Mouse (Mus musculus) liver, embryonic 11.5 days (tissue): ENCODE data around the gene Ets1. TPM values are rescaled to one million over a fixed set of nuclear protein-coding genes. Genes with fewer than 3 reads are reported as not detected.

ENCODE experiments used
- ATAC-seq: fragments of 200-750 bp; cut with Nextera tagmentation; replicated peaks from 2 replicates; pipeline ENCODE4 v1.8.0; 2017; ENCODE audit warnings: moderate number of reproducible peaks, mild to moderate bottlenecking, moderate TSS enrichment, moderate library complexity; ENCODE audit not compliant: low FRiP score
- DNase-seq: peaks from one replicate; pipeline ENCODE4 v3.0.0-alpha.2; 2017; ENCODE audit warnings: low spot score
- H3K27ac ChIP-seq: fragments of 300-500 bp; sonication (generic); 2 replicates; pipeline ENCODE4 v1.5.1; 2014; ENCODE audit warnings: mild to moderate bottlenecking, low read depth, low read length, control low read depth
- H3K27me3 ChIP-seq: fragments of 300-500 bp; sonication (generic); replicated peaks from 2 replicates; pipeline ENCODE4 v1.6.1; 2014; ENCODE audit warnings: low read length, mixed read lengths; ENCODE audit not compliant: control insufficient read depth, insufficient read depth
- H3K36me3 ChIP-seq: fragments of 300-500 bp; sonication (generic); 2 replicates; pipeline ENCODE4 v1.6.1; 2014; ENCODE audit warnings: mild to moderate bottlenecking, low read length, moderate library complexity, mixed read lengths; ENCODE audit not compliant: control insufficient read depth, insufficient read depth
- H3K4me1 ChIP-seq: fragments of 300-500 bp; sonication (generic); replicated peaks from 2 replicates; pipeline ENCODE4 v1.6.1; 2014; ENCODE audit warnings: low read length, mixed read lengths; ENCODE audit not compliant: control insufficient read depth, insufficient read depth
- H3K4me2 ChIP-seq: fragments of 300-500 bp; sonication (generic); 2 replicates; pipeline ENCODE4 v1.6.1; 2014; ENCODE audit warnings: mild to moderate bottlenecking, control low read depth, moderate library complexity
- H3K4me3 ChIP-seq: fragments of 300-500 bp; sonication (generic); 2 replicates; pipeline ENCODE4 v1.5.1; 2014; ENCODE audit warnings: low read depth, low read length, control low read depth
- H3K9ac ChIP-seq: fragments of 300-500 bp; sonication (generic); 2 replicates; pipeline ENCODE4 v1.6.1; 2014; ENCODE audit warnings: low read depth, low read length, control low read depth
- H3K9me3 ChIP-seq: fragments of 300-500 bp; sonication (generic); 2 replicates; pipeline ENCODE4 v1.6.1; 2016; ENCODE audit warnings: low read length, inconsistent platforms, mixed read lengths; ENCODE audit not compliant: control insufficient read depth
- WGBS: fragments of 180-500 bp; shearing (Covaris S2); extraction: QIAGEN DNeasy Blood & Tissue Kit; methylation state at CpG from one replicate; pipeline ENCODE4 v1.1.7; 2014; 5-methylcytosine and 5-hydroxymethylcytosine counted together
- polyA plus RNA-seq: library from polyadenylated mRNA; unstranded; fragments of >200 nt; fragmentation: Nextera tagmentation; extraction: Ambion mirVana; gene quantifications from 2 replicates; pipeline ENCODE4 v1.2.1, GENCODE M21; 2014

The Ets1 gene
- polyA plus RNA-seq, 1 experiment from 2014 or later: 31.4 TPM

GRCm38 (mm10) chr9:32620446-32620845, 15.6 kb upstream of the Ets1 start:
- Histone ChIP-seq H3K4me3 (no peak overlapping the region), H3K9me3 (no peaks in the 10 kb centered on the region), H3K36me3 (no peaks in the 10 kb centered on the region), H3K27me3 (no peaks in the 10 kb centered on the region), H3K9ac (no peak overlapping the region), H3K4me1 (no peaks in the 10 kb centered on the region), H3K4me2 (no peak overlapping the region), H3K27ac (no peak overlapping the region)
- WGBS: 91% methylated on average over 3 of the region's 3 CpGs
- no peak for DNase-seq
- no peak for ATAC-seq

GRCm38 (mm10) chr9:32629385-32629981, 6.5 kb upstream of the Ets1 start:
- Histone ChIP-seq H3K9ac (no peak overlapping the region), H3K36me3 (no peaks in the 10 kb centered on the region), H3K9me3 (no peaks in the 10 kb centered on the region), H3K4me3 (no peak overlapping the region), H3K4me2 (no peak overlapping the region), H3K4me1 (no peaks in the 10 kb centered on the region), H3K27me3 (no peaks in the 10 kb centered on the region), H3K27ac (no peak overlapping the region)
- 69% methylated on average over 1 of the region's 1 CpGs for WGBS
- ATAC-seq: no peak
- DNase-seq: no peak

- no peak overlapping the region for H3K9ac ChIP-seq
- no peaks in the 10 kb centered on the region for H3K36me3 ChIP-seq
Observed at GRCm38 (mm10) chr9:32631341-32631740, 4.7 kb upstream of the Ets1 start.

GRCm38 (mm10) chr9:32632237-32632636, 3.8 kb upstream of the Ets1 start:
- H3K4me3 ChIP-seq: no peak overlapping the region
- ATAC-seq (no peak), DNase-seq (no peak)
- no peaks in the 10 kb centered on the region for H3K9me3 ChIP-seq
- H3K9ac ChIP-seq: no peak overlapping the region
- WGBS: 70% methylated on average over 7 of the region's 7 CpGs
- H3K36me3 ChIP-seq: no peaks in the 10 kb centered on the region
- H3K4me1 ChIP-seq: no peaks in the 10 kb centered on the region
- H3K27ac ChIP-seq: no peak overlapping the region
- no peak overlapping the region for H3K4me2 ChIP-seq
- H3K27me3 ChIP-seq: no peaks in the 10 kb centered on the region; the same call in 1 of the 2 replicates

More at GRCm38 (mm10) chr9:32631341-32631740, 4.7 kb upstream of the Ets1 start:
- Histone ChIP-seq H3K27me3 (no peaks in the 10 kb centered on the region; the same call in 1 of the 2 replicates), H3K27ac (no peak overlapping the region), H3K4me1 (no peaks in the 10 kb centered on the region), H3K4me2 (no peak overlapping the region), H3K4me3 (no peak overlapping the region), H3K9me3 (no peaks in the 10 kb centered on the region)
- DNase-seq (no peak), ATAC-seq (no peak)

GRCm38 (mm10) chr9:32644981-32645380, 9.0 kb downstream of the Ets1 start:
- WGBS: 63% methylated on average over 3 of the region's 3 CpGs
- no peak for ATAC-seq
- no peaks in the 10 kb centered on the region; the same call in 1 of the 2 replicates for H3K27me3 ChIP-seq
- DNase-seq: no peak
- H3K4me2 ChIP-seq: no peak overlapping the region
- H3K9ac ChIP-seq: no peak overlapping the region
- no peaks in the 10 kb centered on the region for H3K9me3 ChIP-seq
- H3K36me3 ChIP-seq: no peaks in the 10 kb centered on the region
- H3K4me1 ChIP-seq: peaks cover 2% of the 10 kb centered on the region; the same call in 1 of the 2 replicates
- H3K4me3 ChIP-seq: no peak overlapping the region
- no peak overlapping the region for H3K27ac ChIP-seq

- Histone ChIP-seq H3K27ac (no peak overlapping the region), H3K27me3 (no peaks in the 10 kb centered on the region; the same call in 1 of the 2 replicates), H3K9me3 (no peaks in the 10 kb centered on the region), H3K9ac (no peak overlapping the region), H3K4me3 (no peak overlapping the region), H3K4me1 (peaks cover 2% of the 10 kb centered on the region; the same call in 1 of the 2 replicates), H3K4me2 (peak overlapping the region; percentile 17; the same call in 1 of the 2 replicates), H3K36me3 (no peaks in the 10 kb centered on the region)
- ATAC-seq: no peak
- no peak for DNase-seq
- WGBS: 8% methylated on average over 9 of the region's 9 CpGs
Observed at GRCm38 (mm10) chr9:32645475-32645874, 9.5 kb downstream of the Ets1 start.

GRCm38 (mm10) chr9:32646539-32647258, 10.7 kb downstream of the Ets1 start:
- Histone ChIP-seq H3K36me3 (no peaks in the 10 kb centered on the region), H3K9me3 (no peaks in the 10 kb centered on the region), H3K4me1 (peaks cover 2% of the 10 kb centered on the region; the same call in 1 of the 2 replicates), H3K27ac (peak overlapping the region; percentile 15; the same call in 1 of the 2 replicates), H3K9ac (no peak overlapping the region), H3K4me3 (no peak overlapping the region), H3K27me3 (no peaks in the 10 kb centered on the region; the same call in 1 of the 2 replicates), H3K4me2 (0 out of 2 replicates have a peak overlapping the region, but pooled peaks have one; percentile 28)
- 43% methylated on average over 11 of the region's 11 CpGs for WGBS
- DNase-seq (no peak), ATAC-seq (no peak)

GRCm38 (mm10) chr9:32647506-32648250, 11.7 kb downstream of the Ets1 start:
- no peaks in the 10 kb centered on the region for H3K36me3 ChIP-seq
- no peaks in the 10 kb centered on the region for H3K9me3 ChIP-seq
- H3K4me3 ChIP-seq: no peak overlapping the region
- no peak overlapping the region for H3K9ac ChIP-seq
- DNase-seq (no peak), ATAC-seq (no peak)
- peaks cover 2% of the 10 kb centered on the region; the same call in 1 of the 2 replicates for H3K4me1 ChIP-seq
- no peak overlapping the region for H3K4me2 ChIP-seq
- 81% methylated on average over 7 of the region's 7 CpGs for WGBS
- no peak overlapping the region; the same call in 1 of the 2 replicates for H3K27ac ChIP-seq
- H3K27me3 ChIP-seq: no peaks in the 10 kb centered on the region; the same call in 1 of the 2 replicates
